Mouse (Mus musculus) hindbrain, embryonic 16.5 days (tissue): Measurements from ENCODE around the gene Cfap45. TPM values are rescaled to one million over a fixed set of nuclear protein-coding genes. Genes with fewer than 3 reads are reported as not detected.

Source experiments
- ATAC-seq: fragments of 200-750 bp; cut with Nextera tagmentation; 2 replicates; pipeline ENCODE4 v1.8.0; 2017; ENCODE audit warnings: moderate TSS enrichment, moderate library complexity
- H3K27ac ChIP-seq: fragments of 300-500 bp; sonication (generic); 2 replicates; pipeline ENCODE4 v1.5.1; 2014; ENCODE audit warnings: low read depth, mild to moderate bottlenecking, control low read depth, low read length, moderate library complexity
- H3K27me3 ChIP-seq: fragments of 300-500 bp; sonication (generic); replicated peaks from 2 replicates; pipeline ENCODE4 v1.6.1; 2014; ENCODE audit warnings: low read length; ENCODE audit not compliant: control insufficient read depth, insufficient read depth
- H3K36me3 ChIP-seq: fragments of 300-500 bp; sonication (generic); 2 replicates; pipeline ENCODE4 v1.6.1; 2014; ENCODE audit warnings: mild to moderate bottlenecking, low read length, moderate library complexity, mixed read lengths; ENCODE audit not compliant: control insufficient read depth, insufficient read depth
- H3K4me1 ChIP-seq: fragments of 300-500 bp; sonication (generic); 2 replicates; pipeline ENCODE4 v1.6.1; 2014; ENCODE audit warnings: low read depth, low read length; ENCODE audit not compliant: control insufficient read depth, insufficient read depth
- H3K4me2 ChIP-seq: fragments of 300-500 bp; sonication (generic); 2 replicates; pipeline ENCODE4 v1.6.1; 2014; ENCODE audit warnings: mild to moderate bottlenecking, low read length, control low read depth, moderate library complexity
- H3K4me3 ChIP-seq: fragments of 300-500 bp; sonication (generic); 2 replicates; pipeline ENCODE4 v1.5.1; 2014; ENCODE audit warnings: mild to moderate bottlenecking, low read length, control low read depth, moderate library complexity
- H3K9ac ChIP-seq: fragments of 300-500 bp; sonication (generic); 2 replicates; pipeline ENCODE4 v1.6.1; 2014; ENCODE audit warnings: low read depth, mild to moderate bottlenecking, control low read depth, low read length, moderate library complexity
- H3K9me3 ChIP-seq: fragments of 300-500 bp; sonication (generic); 2 replicates; pipeline ENCODE4 v1.6.1; 2014; ENCODE audit warnings: mild to moderate bottlenecking, low read length, moderate library complexity; ENCODE audit not compliant: control insufficient read depth
- WGBS: fragments of 180-500 bp; shearing (Covaris S2); extraction: QIAGEN DNeasy Blood & Tissue Kit; methylation state at CpG from one replicate; pipeline ENCODE4 v1.1.7; 2014; 5-methylcytosine and 5-hydroxymethylcytosine counted together
- polyA plus RNA-seq: library from polyadenylated mRNA; unstranded; fragments of >200 nt; fragmentation: Nextera tagmentation; extraction: Ambion mirVana; gene quantifications from 2 replicates; pipeline ENCODE4 v1.2.1, GENCODE M21; 2015

Cfap45 gene
- polyA plus RNA-seq, 1 experiment from 2014 or later = 5.4 TPM

DNA sequence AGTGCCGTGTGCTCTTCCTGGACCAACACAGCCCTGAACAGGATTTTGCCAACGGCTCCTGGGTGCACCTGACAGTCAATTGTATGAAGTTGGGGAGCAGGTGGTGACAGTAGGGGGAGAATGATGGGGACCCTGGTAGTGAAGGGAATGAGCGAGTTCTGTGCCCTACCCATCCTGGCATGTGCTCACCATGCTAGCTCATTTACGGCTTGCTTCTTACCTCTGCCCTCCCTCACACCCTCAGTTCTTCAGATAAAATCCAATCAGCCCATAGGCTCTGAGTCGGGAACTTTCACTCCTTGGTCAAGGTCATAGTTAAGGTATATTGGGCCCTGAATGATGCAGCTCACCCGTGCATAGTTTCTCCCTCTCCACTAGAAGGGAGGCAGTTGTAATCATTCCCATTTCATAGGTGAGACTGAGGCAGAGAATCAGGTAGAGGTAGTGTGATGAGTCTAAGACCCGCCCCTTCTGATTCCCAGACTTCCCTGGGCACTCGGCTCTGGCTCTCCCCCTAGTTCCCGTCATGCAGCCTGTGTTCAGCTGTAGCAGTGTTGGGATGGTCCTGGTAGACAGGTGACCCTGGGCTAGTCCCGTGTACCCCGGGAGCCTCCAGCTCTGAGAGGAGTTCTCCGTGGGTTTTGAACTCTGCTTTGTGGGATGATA lies 30.9 kb upstream of the Cfap45 start:
- Histone ChIP-seq H3K4me3 (peak overlapping the region; percentile 25), H3K4me2 (peak overlapping the region; percentile 56), H3K4me1 (peaks cover 31% of the 10 kb centered on the region), H3K9ac (peak overlapping the region; percentile 31), H3K36me3 (0 out of 2 replicates have a peak, but pooled peaks cover 6% of the 10 kb centered on the region), H3K27me3 (no peaks in the 10 kb centered on the region), H3K27ac (no peak overlapping the region), H3K9me3 (no peaks in the 10 kb centered on the region)
- WGBS = 54% methylated on average over 12 of the region's 12 CpGs
- peak; percentile 29 for ATAC-seq

DNA sequence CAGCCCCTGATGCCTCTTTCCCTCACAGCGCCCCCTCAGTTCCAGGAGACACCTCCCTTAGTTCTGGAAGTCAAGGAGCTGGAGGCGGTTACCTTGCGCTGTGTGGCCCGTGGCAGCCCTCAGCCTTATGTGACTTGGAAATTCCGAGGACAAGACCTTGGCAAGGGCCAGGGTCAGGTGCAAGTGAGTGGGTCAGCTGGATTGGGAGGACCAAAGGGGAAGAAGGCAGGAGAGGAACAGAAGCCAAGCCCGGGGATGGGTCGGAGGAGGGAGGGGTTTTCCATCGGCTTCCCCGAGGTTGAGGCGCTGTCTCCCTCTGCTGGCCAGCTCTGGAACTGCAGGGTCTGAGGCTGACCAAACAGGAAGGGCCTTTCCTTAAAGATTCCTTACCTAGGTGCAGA lies 30.3 kb upstream of the Cfap45 start:
- Histone ChIP-seq H3K36me3 (0 out of 2 replicates have a peak, but pooled peaks cover 6% of the 10 kb centered on the region), H3K9ac (peak overlapping the region; percentile 31), H3K9me3 (no peaks in the 10 kb centered on the region), H3K27ac (no peak overlapping the region), H3K4me3 (peak overlapping the region; percentile 25), H3K4me1 (peaks cover 26% of the 10 kb centered on the region), H3K4me2 (peak overlapping the region; percentile 56), H3K27me3 (no peaks in the 10 kb centered on the region)
- ATAC-seq = peak; percentile 49
- WGBS = 9% methylated on average over 10 of the region's 10 CpGs

- ATAC-seq = no peak
- Histone ChIP-seq H3K4me1 (peaks cover 8% of the 10 kb centered on the region), H3K9ac (no peak overlapping the region), H3K36me3 (peaks cover 14% of the 10 kb centered on the region), H3K9me3 (no peaks in the 10 kb centered on the region), H3K4me2 (no peak overlapping the region), H3K4me3 (no peak overlapping the region), H3K27me3 (no peaks in the 10 kb centered on the region; the same call in 1 of the 2 replicates), H3K27ac (no peak overlapping the region)
- 90% methylated on average over 8 of the region's 8 CpGs for WGBS
These were observed 28.6 kb upstream of the Cfap45 start for GRCm38 (mm10) chr1:172492047-172492446.

DNA sequence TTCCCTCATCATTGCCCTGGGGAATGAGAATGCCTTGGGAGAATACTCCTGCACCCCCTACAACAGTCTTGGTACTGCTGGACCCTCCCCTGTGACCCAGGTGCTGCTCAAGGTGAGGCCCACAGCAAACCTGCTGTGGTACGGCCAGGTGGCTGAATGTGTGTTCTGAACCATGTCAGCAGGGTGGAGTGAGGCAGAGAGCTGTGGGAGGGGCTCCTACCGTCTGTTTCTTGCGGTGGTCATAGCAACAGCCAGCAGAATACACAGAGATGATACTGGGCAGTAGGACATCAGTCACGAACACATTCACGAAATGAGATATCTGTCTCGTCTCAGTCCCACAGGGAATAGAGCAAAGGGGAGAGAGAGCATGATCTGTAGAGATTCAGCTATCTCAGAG lies 27.1 kb upstream of the Cfap45 start:
- Histone ChIP-seq H3K9ac (no peak overlapping the region), H3K4me3 (no peak overlapping the region), H3K27ac (no peak overlapping the region), H3K36me3 (peaks cover 16% of the 10 kb centered on the region), H3K4me1 (peaks cover 4% of the 10 kb centered on the region), H3K4me2 (no peak overlapping the region), H3K27me3 (no peaks in the 10 kb centered on the region; the same call in 1 of the 2 replicates), H3K9me3 (no peaks in the 10 kb centered on the region)
- WGBS = 59% methylated on average over 6 of the region's 6 CpGs
- ATAC-seq = no peak

DNA sequence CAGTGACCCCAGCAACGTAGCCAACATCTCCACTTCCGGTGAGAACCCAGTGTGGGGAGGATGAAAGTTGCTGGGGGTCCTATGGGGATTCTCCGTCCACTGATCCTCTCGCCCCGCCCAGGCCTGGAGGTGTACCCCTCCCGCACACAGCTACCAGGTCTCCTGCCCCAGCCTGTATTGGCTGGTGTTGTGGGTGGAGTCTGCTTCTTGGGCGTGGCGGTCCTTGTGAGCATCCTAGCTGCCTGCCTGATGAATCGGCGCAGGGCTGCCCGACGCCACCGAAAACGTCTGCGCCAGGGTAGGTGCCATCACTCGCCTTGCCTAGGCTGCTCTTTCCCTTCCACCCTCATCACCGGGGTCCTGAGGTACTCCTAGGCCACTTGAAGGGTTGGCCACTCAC lies 24.6 kb upstream of the Cfap45 start:
- Histone ChIP-seq H3K27me3 (peaks cover 9% of the 10 kb centered on the region), H3K4me1 (peaks cover 12% of the 10 kb centered on the region), H3K27ac (no peak overlapping the region), H3K9ac (no peak overlapping the region), H3K4me3 (no peak overlapping the region), H3K4me2 (no peak overlapping the region), H3K36me3 (peaks cover 16% of the 10 kb centered on the region), H3K9me3 (no peaks in the 10 kb centered on the region)
- 90% methylated on average over 17 of the region's 17 CpGs for WGBS
- no peak for ATAC-seq

DNA sequence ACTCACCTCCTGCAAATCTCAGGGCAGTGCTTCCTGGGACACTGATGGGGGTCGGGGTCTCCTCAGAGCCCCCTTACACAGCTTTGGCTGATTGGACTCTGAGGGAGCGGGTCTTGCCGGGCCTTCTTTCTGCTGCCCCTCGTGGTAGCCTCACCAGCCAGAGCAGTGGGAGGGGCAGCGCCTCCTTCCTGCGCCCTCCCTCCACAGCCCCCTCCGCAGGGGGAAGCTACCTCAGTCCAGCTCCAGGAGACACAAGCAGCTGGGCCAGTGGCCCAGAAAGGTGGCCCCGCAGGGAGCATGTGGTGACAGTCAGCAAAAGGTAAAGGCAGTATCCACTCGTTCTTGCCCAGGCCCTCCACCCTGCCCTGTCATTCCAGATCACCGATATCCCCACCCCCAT lies 23.2 kb upstream of the Cfap45 start:
- peaks cover 12% of the 10 kb centered on the region for H3K27me3 ChIP-seq
- peaks cover 14% of the 10 kb centered on the region for H3K36me3 ChIP-seq
- H3K9me3 ChIP-seq = no peaks in the 10 kb centered on the region
- WGBS = 80% methylated on average over 10 of the region's 10 CpGs
- H3K4me2 ChIP-seq = no peak overlapping the region
- H3K4me1 ChIP-seq = peaks cover 13% of the 10 kb centered on the region
- no peak for ATAC-seq
- H3K27ac ChIP-seq = no peak overlapping the region
- H3K9ac ChIP-seq = no peak overlapping the region
- no peak overlapping the region for H3K4me3 ChIP-seq

DNA sequence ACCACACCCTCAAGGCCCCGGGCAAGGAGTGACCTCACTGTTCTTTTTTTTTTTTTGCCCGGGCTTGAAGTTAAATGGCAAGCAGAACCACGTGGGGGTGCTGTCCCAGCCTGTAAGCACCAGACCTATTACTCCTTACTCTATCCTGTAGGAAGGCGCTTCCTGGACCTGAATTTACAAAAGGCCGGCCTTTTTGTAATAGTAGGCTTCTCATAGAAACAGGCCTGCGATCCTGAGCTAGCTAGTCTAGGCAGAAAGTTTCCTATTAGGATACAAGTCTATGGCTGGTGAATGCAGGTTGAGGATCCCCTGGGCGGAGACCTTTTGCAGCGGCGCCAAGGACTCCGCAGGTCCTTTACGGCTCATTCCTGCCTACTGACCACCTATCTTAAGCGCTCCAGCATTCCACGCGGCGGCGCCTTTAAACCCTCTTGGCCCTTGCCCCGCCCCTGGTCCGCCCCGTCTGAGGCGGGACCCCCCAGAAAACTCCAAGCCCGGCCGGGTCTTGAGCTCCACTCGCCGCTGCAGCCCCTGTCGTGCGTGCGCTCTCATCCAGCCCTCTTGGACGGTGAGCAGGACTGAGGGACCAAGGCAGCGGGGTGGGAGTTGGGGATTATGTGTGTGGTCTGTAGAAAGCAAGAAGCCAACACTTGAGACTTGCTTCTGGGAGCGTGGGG lies 20.7 kb upstream of the Cfap45 start, which contains the start of gene Tagln2:
Gene Tagln2 (plus strand): TSS at position 283 of the 677 bp plus-strand sequence.
- ATAC-seq = peak; percentile 28
- 3% methylated on average over 30 of the region's 30 CpGs for WGBS
- Histone ChIP-seq H3K4me2 (peak within 1 kb of the TSS; percentile 61), H3K9ac (peak within 1 kb of the TSS; percentile 63), H3K27ac (peak within 1 kb of the TSS; percentile 61), H3K4me3 (peak within 1 kb of the TSS; percentile 46), H3K9me3 (no peaks in the 10 kb centered on the region), H3K4me1 (peaks cover 25% of the 10 kb centered on the region), H3K27me3 (peaks cover 15% of the 10 kb centered on the region), H3K36me3 (peaks cover 11% of the 10 kb centered on the region)

GRCm38 (mm10) chr1:172500451-172501370 lies 19.9 kb upstream of the Cfap45 start:
- WGBS = 3% methylated on average over 56 of the region's 56 CpGs
- H3K27me3 ChIP-seq = peaks cover 15% of the 10 kb centered on the region
- peak overlapping the region; percentile 61 for H3K27ac ChIP-seq
- H3K9ac ChIP-seq = peak overlapping the region; percentile 63
- H3K4me3 ChIP-seq = peak overlapping the region; percentile 46
- ATAC-seq = peak; percentile 4
- H3K9me3 ChIP-seq = no peaks in the 10 kb centered on the region
- H3K4me2 ChIP-seq = peak overlapping the region; percentile 61
- H3K4me1 ChIP-seq = peaks cover 25% of the 10 kb centered on the region
- H3K36me3 ChIP-seq = peaks cover 11% of the 10 kb centered on the region
